Mouse (Mus musculus) forebrain, embryonic 10.5 days (tissue): ENCODE measurements around the gene Dcst1. TPM values are rescaled to one million over a fixed set of nuclear protein-coding genes. Genes with fewer than 3 reads are reported as not detected.
A peak's percentile ranks its signal among the peaks of the same experiment; 100 is the strongest.

Experiments
- DNase-seq: peaks from one replicate; pipeline ENCODE4 v3.0.0-alpha.2; 2017; ENCODE audit warnings: low spot score; ENCODE audit errors: extremely low spot score
- H3K27ac ChIP-seq: fragments of 300-500 bp; sonication (generic); 2 replicates; pipeline ENCODE4 v1.5.1; 2016; ENCODE audit warnings: mild to moderate bottlenecking
- H3K27me3 ChIP-seq: fragments of 300-500 bp; sonication (generic); 2 replicates; pipeline ENCODE4 v1.6.1; 2016; ENCODE audit warnings: mild to moderate bottlenecking; ENCODE audit not compliant: poor library complexity, severe bottlenecking
- H3K36me3 ChIP-seq: fragments of 300-500 bp; sonication (generic); replicated peaks from 2 replicates; pipeline ENCODE4 v1.6.1; 2016; ENCODE audit warnings: mild to moderate bottlenecking, moderate library complexity
- H3K4me1 ChIP-seq: fragments of 300-500 bp; sonication (generic); 2 replicates; pipeline ENCODE4 v1.6.1; 2016
- H3K4me3 ChIP-seq: fragments of 300-500 bp; sonication (generic); 2 replicates; pipeline ENCODE4 v1.5.1; 2016; ENCODE audit warnings: mild to moderate bottlenecking, moderate library complexity
- H3K9me3 ChIP-seq: fragments of 300-500 bp; sonication (generic); 2 replicates; pipeline ENCODE4 v1.6.1; 2016; ENCODE audit warnings: mild to moderate bottlenecking, moderate library complexity
- WGBS: fragments of 180-500 bp; shearing (Covaris S2); methylation state at CpG from one replicate; pipeline ENCODE4 v1.1.7; 2016; 5-methylcytosine and 5-hydroxymethylcytosine counted together
- polyA plus RNA-seq: library from polyadenylated mRNA; unstranded; fragments of >200 nt; fragmentation: Nextera tagmentation; extraction: Ambion mirVana; gene quantifications from 2 replicates; pipeline ENCODE4 v1.2.1, GENCODE M21; 2016

Dcst1 gene
- polyA plus RNA-seq, 1 experiment from 2014 or later, result not detected

DNA sequence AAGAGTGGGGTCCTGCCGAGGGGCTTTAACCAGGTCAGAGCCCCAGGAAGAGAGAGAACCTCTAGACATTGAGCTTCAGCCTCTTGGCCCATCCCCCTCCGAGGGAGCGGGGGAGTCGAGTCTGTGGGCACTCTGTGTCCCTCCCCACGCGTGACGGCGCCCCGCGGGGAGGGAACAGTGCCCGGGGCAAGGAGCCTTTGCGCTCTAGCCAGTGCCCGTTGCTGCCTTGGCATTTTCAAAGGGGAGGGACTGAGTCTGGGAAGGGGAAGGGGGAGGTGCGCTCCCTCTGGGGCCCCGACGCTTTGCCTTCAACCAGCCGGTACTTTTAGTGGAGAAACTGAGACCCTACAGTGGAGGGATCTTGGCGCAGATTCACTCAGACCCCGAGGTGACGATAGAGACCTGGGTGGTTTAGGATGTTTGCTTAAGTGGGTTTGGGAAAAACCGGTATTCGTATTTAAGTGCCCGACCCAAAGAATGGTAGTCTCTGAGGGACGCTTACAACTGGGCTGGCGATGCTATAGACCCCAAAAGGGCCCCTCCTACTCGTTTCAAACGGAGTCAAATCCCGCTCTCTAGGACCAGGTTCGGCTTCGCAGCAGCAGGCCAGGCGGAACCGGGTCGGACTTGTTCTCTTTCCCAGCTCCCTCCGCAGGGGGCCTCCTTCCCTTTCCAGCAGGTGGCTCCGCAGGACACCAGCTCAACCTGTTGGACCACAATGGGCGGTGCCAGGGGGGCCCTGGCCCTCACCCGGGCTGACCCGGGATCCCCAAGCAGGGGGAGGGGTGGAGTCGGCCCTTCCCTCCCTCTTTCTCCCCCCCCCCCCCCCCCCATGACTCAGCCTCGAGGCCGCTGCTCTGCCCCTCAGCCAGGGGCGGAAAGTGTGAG lies 29.2 kb upstream of the Dcst1 start, which contains the start of gene Zbtb7b:
Zbtb7b (minus strand) TSS at position 771 of the 888 bp plus-strand sequence.
- under 1% methylated on average over 42 of the region's 42 CpGs for WGBS
- Histone ChIP-seq H3K4me1 (peaks cover 75% of the 10 kb centered on the region), H3K9me3 (no peaks in the 10 kb centered on the region), H3K27ac (peak within 1 kb of the TSS; percentile 90), H3K36me3 (no peaks in the 10 kb centered on the region), H3K4me3 (peak within 1 kb of the TSS; percentile 75), H3K27me3 (peaks cover 42% of the 10 kb centered on the region)
- DNase-seq, result no peak

DNA sequence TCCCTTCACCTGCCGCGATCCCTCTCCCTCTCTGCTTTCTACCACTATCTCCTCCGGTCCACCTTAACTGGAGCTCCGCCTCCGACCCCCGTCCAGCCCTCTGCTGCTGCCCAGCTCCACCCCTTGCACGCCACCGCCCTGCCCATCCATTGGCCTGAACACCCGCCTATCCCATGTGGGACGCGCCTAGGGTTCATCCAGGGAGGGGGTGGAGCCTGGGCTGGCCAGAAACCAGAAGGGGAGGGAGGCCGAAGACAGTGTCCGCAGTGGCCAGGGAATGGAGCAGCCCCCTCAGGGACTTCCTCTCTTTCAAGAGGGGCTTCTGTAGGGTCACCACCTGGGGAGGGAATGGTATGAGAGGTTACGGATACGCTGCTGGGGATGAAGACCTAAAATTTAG lies 28.6 kb upstream of the Dcst1 start:
- Histone ChIP-seq H3K27me3 (peaks cover 42% of the 10 kb centered on the region), H3K9me3 (no peaks in the 10 kb centered on the region), H3K4me3 (peak overlapping the region; percentile 75), H3K4me1 (peaks cover 78% of the 10 kb centered on the region), H3K27ac (peak overlapping the region; percentile 90), H3K36me3 (no peaks in the 10 kb centered on the region)
- under 1% methylated on average over 15 of the region's 15 CpGs for WGBS
- peak; percentile 98 for DNase-seq

DNA sequence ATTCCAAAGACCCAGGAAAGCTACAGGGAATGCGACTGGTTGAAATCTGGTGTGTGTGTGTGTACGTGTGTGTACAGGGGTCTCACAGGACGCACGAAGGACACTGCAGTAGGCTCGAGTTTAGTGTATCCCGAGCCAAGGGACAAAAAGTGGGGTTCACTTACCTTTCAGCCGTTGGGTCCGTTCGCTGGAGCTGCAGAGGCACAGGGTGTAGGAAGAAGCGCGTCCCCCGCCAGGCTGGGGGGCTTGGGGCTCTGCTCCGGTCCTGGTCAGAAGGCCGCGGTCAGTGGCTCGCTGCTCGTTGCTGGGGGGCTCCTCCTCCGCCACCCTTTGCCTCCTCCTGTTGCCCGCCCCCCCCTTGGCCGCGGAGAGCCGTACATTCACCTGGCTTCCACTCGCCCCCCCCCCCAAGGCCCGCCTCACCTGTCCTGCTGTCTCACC lies 27.8 kb upstream of the Dcst1 start:
- Histone ChIP-seq H3K27ac (peak overlapping the region; percentile 90), H3K9me3 (no peaks in the 10 kb centered on the region), H3K27me3 (peaks cover 42% of the 10 kb centered on the region), H3K36me3 (no peaks in the 10 kb centered on the region), H3K4me1 (peaks cover 85% of the 10 kb centered on the region), H3K4me3 (peak overlapping the region; percentile 75)
- DNase-seq, result peak; percentile 31
- WGBS, result under 1% methylated on average over 23 of the region's 24 CpGs

DNA sequence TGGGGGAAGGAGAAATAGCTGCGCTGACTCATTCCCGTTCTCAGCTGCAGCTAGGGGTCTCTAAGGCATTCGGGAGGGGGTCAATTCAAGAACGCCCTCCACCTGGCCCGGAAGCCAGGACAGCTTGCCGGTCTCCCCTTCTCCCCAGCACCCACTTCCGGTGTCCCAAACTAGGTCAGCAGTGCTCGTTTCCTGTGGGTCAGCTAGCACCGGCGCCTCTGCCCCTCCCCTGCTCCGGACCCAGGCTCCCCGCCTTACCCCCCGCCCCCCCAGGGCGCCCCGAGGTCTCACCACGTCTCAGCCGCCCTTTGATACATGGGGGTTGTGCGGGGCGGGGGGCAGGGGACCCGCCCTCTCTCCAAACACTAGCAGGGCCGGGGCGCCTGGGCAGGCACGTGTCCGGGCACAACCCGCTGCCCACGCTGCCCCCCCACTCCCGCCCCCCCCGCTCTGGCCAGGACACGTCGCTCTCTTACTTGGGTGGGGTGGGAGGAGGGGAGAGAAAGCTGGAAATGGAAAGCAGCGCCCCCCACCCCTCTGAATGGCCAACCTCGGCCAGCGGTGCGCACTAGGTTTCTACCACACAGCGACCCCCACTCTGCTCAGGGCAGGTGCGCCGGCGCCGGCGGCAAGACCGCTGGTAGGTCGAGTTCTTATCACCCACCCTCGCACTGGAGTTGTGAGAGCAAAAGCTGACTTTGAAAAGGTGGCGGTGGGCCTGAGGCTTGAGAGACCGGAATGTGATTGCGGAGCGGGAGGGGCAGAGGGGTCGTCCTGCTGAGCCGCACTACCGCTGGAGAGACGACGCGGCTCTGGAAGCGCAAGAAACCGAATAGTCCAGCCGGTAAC lies 26.8 kb upstream of the Dcst1 start:
- Histone ChIP-seq H3K27me3 (peaks cover 46% of the 10 kb centered on the region), H3K4me1 (peaks cover 93% of the 10 kb centered on the region), H3K27ac (peak overlapping the region; percentile 90), H3K9me3 (no peaks in the 10 kb centered on the region), H3K4me3 (peak overlapping the region; percentile 75), H3K36me3 (no peaks in the 10 kb centered on the region)
- DNase-seq, result peak; percentile 56
- under 1% methylated on average over 56 of the region's 56 CpGs for WGBS

DNA sequence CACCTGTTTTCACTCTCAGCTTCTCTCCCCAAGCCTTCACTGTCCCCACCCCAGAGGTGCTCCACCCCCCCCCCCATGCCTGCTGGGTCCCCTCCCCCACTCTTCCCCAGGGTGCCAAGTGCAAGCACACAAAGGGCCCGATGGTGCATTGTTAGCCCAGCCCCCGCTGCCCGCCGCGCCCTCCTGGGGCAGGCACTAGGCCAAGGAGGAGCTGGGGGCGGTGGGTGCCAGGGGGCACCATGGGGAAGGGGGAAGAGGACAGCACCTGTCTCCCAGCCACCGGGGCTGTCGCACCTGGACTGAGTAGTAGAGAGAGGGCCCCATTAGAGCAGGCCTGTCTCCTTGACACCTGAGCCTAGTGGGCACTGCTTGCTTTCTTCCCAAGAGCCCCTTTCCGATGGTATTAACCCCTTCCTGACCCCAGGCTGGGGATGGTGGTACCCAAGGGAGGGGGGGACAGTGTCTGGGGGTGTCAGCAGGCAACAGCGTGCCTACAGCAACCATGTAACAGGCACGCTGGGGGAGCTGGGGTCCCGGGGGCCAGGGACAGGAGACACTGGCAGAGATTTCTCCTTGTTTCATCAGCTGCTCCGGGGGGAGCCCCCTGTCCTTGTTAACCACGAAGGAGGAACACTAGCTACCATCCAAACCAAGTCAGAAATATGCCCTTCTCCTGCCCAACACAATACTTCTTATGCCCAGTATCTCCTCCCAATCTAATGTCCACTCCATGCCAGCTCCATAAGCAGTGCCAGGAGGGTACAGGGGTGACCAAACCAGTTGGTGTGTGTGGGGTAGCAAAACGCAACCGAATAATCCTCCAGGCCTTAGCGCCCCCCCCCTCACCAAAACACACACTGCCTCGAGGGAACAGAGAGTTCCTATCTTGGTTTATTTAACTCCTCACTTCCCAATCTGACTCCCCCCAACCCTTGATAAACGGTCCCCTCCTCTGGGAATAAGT lies 25.9 kb upstream of the Dcst1 start:
- peaks cover 55% of the 10 kb centered on the region for H3K27me3 ChIP-seq
- WGBS, result 13% methylated on average over 19 of the region's 19 CpGs
- no peaks in the 10 kb centered on the region for H3K36me3 ChIP-seq
- peak overlapping the region; percentile 75 for H3K4me3 ChIP-seq
- DNase-seq, result no peak
- H3K9me3 ChIP-seq, result no peaks in the 10 kb centered on the region
- peaks cover 93% of the 10 kb centered on the region for H3K4me1 ChIP-seq
- H3K27ac ChIP-seq, result peak overlapping the region; percentile 90

DNA sequence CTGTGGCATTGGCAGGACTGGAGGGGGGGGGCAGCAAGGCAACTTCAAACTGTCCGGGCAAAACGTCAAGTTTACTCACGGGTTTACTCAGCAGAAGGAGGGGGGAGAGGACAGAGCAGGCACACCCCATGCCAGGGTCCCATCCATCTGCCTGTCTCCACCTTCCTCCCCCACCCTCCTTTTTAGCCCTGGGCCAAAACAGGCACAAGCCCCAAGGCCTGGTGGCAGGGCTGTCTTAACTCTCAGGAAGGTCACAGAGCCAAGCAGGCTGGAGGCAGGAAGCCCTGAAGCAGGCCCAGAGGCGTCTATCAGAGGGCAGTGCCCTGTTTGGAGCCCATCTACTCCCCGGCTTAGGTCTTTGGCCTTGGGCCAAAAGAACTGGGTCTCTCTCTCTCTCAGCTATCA lies 25.1 kb upstream of the Dcst1 start:
- Histone ChIP-seq H3K27ac (peak overlapping the region; percentile 90; the same call in 1 of the 2 replicates), H3K9me3 (no peaks in the 10 kb centered on the region), H3K36me3 (no peaks in the 10 kb centered on the region), H3K27me3 (peaks cover 55% of the 10 kb centered on the region), H3K4me3 (peak overlapping the region; percentile 75; the same call in 1 of the 2 replicates), H3K4me1 (peaks cover 93% of the 10 kb centered on the region)
- WGBS, result 59% methylated on average over 5 of the region's 5 CpGs
- DNase-seq, result no peak

DNA sequence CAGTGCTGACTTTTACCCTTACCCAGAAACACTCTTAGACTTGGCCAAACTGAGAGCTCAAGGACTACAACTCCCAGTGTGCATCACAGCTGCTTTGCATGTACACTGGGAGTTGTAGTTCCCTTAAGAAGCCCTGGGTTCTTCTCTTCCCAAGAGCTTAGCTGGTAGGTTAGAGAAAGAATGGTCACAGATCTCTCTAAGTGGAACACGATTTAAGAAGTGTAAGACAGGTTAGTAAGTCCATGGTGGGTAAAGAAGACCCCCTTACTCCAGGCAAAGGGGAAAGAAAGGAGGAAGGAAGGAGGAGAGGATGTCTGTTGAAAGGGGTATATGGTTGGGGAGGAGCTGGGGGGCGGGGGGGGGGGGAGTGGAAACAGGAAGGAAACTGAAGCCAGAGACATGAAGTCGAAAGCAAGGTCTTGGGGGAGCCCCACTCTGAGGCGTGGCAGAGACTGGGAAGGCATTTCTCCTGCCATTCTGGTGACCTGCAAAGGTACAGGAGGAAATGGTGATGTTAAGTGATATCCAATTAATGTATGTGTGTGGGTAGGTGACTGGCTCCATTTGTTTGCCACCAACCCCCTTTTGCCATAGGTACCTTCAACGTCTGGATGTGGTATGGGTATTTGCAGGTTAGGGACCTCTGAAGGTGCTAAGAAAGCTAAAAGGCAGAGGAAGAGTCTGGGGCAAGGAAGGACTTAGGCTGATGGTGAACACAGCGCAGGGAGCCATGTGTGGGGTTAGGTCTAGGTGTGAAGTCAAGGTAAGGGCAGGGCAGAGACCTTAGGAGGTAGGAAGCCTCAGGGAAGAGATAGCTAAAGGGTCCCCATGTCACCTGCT lies 24.1 kb upstream of the Dcst1 start:
- H3K4me3 ChIP-seq, result no peak overlapping the region; the same call in 1 of the 2 replicates
- H3K27ac ChIP-seq, result no peak overlapping the region
- no peak for DNase-seq
- H3K36me3 ChIP-seq, result no peaks in the 10 kb centered on the region
- no peaks in the 10 kb centered on the region for H3K9me3 ChIP-seq
- H3K4me1 ChIP-seq, result peaks cover 93% of the 10 kb centered on the region
- peaks cover 57% of the 10 kb centered on the region for H3K27me3 ChIP-seq
- 76% methylated on average over 6 of the region's 6 CpGs for WGBS

DNA sequence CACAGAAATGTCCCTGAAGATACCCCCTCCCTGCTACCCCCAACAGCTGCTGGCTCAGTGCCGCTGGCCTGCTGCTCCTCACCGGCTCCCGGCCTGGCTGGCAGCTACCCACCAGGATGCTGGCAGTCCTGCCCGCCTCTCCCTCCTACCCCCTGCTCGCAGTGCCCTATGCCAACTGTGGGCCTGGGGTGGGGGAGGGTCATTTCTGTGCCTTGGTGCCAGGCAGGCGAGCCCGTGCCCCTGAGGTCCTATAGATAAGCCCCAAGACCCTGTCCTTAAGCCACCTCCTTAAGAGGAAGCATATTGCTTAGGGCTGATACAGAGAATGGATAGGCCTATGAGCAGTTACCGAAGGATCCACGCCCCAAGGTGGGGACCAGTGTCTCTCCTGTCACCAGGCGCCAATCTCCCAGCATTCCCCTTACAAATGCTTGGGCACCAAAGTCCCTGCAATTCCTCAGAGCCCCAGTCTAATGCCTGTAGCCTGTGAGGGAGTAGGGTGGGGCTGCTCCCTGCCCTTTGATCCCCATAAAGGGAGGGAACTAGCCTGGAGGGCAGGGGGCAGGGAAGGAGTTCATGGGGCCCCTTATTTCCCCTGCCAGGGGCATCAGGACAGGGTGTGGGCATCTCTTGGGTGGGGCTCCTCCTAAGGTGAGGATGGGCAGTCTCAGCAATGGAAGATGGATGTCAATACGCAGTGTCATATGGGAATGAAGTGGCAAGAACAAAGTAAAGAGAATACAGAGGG lies 23.3 kb upstream of the Dcst1 start:
- peaks cover 87% of the 10 kb centered on the region for H3K4me1 ChIP-seq
- 80% methylated on average over 11 of the region's 11 CpGs for WGBS
- no peak for DNase-seq
- H3K36me3 ChIP-seq, result no peaks in the 10 kb centered on the region
- peaks cover 58% of the 10 kb centered on the region for H3K27me3 ChIP-seq
- H3K27ac ChIP-seq, result no peak overlapping the region
- H3K4me3 ChIP-seq, result no peak overlapping the region; the same call in 1 of the 2 replicates
- H3K9me3 ChIP-seq, result no peaks in the 10 kb centered on the region

DNA sequence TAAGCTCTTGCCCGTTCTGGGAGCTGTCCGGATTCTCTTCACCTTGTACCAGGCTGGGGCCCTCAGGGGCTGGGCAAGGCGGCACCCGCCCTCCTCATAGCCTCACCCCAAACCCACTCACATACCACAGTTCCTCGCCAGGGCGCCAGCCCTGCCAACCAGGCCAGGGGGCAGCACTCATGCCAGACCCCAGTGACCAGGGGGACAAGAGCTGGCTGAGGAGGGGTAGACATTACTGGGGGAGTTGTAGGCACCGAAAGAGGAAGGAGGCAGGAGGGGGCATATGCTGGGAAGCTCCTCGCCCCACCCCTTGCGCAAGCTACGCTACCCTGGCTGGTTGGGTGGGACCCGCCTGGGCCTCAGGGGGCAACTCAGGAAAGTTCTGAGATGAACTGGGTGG lies 22.6 kb upstream of the Dcst1 start:
- peaks cover 80% of the 10 kb centered on the region for H3K4me1 ChIP-seq
- H3K27ac ChIP-seq, result no peak overlapping the region
- DNase-seq, result no peak
- H3K36me3 ChIP-seq, result no peaks in the 10 kb centered on the region
- H3K27me3 ChIP-seq, result peaks cover 52% of the 10 kb centered on the region
- no peaks in the 10 kb centered on the region for H3K9me3 ChIP-seq
- 69% methylated on average over 11 of the region's 11 CpGs for WGBS
- no peak overlapping the region for H3K4me3 ChIP-seq

DNA sequence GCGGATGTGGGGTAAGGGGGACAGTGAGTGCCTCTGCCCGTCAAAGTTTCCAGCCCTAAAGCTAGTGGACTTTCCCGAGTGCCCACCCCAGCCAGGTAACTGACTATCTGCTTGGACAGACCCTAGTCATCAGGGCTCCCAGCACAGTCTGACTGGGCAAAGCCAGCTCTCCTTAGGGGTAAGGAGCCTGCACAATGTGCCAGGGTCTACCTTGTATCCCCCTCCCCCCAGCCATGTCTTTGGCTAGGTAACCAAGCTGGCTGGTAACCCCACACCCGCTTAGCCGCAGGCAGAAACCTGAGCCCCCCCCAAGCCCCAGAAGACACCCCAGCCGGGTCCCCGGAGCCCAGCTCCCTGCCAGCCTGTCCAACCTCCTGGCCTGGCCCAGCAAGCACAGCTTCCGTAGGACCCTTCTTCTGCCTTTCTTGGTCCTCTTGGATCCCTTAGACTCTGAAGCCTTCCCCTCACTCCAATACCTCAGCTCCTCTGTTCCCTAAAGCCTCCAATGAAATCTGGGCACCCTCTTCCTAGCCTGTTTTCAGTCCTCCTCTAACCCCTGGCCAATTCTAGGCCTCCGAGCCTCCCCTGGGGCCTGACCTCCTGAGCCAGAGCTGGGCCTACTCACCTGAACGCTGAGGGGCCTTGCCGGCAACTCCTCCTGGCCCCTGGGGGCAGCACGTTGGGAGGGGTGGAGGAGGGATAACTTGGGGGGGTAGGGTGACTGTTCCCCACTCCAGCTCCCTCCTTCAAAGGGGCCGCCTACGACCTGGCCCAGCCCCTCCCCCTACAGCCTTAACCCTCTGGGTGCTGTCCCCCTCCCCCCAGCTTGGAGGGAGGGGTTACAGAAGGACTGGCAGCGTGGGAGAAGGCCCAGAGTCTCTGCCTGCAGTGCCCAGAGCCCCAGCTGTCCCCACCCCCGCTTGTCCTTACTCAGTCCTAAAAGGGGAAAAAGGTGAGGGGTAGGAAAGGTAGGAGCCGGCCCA lies 21.7 kb upstream of the Dcst1 start:
- H3K4me1 ChIP-seq, result peaks cover 71% of the 10 kb centered on the region
- no peak for DNase-seq

More for the DNA sequence above, 21.7 kb upstream of the Dcst1 start:
- no peaks in the 10 kb centered on the region for H3K9me3 ChIP-seq
- 50% methylated on average over 17 of the region's 17 CpGs for WGBS
- no peaks in the 10 kb centered on the region for H3K36me3 ChIP-seq
- no peak overlapping the region for H3K4me3 ChIP-seq
- H3K27me3 ChIP-seq, result peaks cover 43% of the 10 kb centered on the region
- H3K27ac ChIP-seq, result peak overlapping the region; percentile 44; the same call in 1 of the 2 replicates
